Mouse (Mus musculus): ENCODE data around the gene Dok7. TPM values are rescaled to one million over a fixed set of nuclear protein-coding genes. Genes with fewer than 3 reads are reported as not detected.
A peak's percentile ranks its signal among the peaks of the same experiment; 100 is the strongest.

The Dok7 gene
- polyA plus RNA-seq, 2 experiments: 4.7 to 11.0 TPM

GRCm38 (mm10) chr5:35042431-35043109 is 14.0 kb upstream of the Dok7 start:
- no peaks in the 10 kb centered on the region for H3K36me3 ChIP-seq (ENCODE audit: control insufficient read depth, insufficient read depth, low read length)
- no peak overlapping the region for H3K9ac ChIP-seq (ENCODE audit: low read depth, low read length, severe bottlenecking)
- TF ChIP-seq POLR2A (IDR thresholded peaks at IDR 0.05; ENCODE audit: borderline replicate concordance, extremely low read depth, insufficient read depth, insufficient read length): no peak
- no peaks in the 10 kb centered on the region for H3K4me1 ChIP-seq (ENCODE audit: control insufficient read depth, insufficient read depth, low read length)
- H3K9me3 ChIP-seq (ENCODE audit: control insufficient read depth, low read length): no peaks in the 10 kb centered on the region
- ATAC-seq (ENCODE audit: low FRiP score, low read depth): 0 out of 2 replicates have a peak, but pooled peaks have one; percentile 2
- H3K4me3 ChIP-seq (replicated peaks; ENCODE audit: low read length): no peak overlapping the region
- H3K4me2 ChIP-seq (replicated peaks; ENCODE audit: low read depth, low read length, severe bottlenecking): no peak overlapping the region
- no peak overlapping the region for H3K27ac ChIP-seq (replicated peaks; ENCODE audit: low read depth, low read length)
- 66% methylated on average over 10 of the region's 10 CpGs for WGBS
- no peaks in the 10 kb centered on the region for H3K27me3 ChIP-seq (ENCODE audit: control insufficient read depth, insufficient read depth, low read length)
- no peak for DNase-seq (ENCODE audit: low spot score)

- no peaks in the 10 kb centered on the region for H3K27me3 ChIP-seq (ENCODE audit: control insufficient read depth, insufficient read depth, low read length)
- WGBS: 10% methylated on average over 1 of the region's 1 CpGs
- H3K27ac ChIP-seq (replicated peaks; ENCODE audit: low read depth, low read length): no peak overlapping the region
- H3K4me3 ChIP-seq (replicated peaks; ENCODE audit: low read length): no peak overlapping the region
- no peaks in the 10 kb centered on the region for H3K4me1 ChIP-seq (ENCODE audit: control insufficient read depth, insufficient read depth, low read length)
- DNase-seq (ENCODE audit: low spot score) (peak; percentile 92), ATAC-seq (ENCODE audit: low FRiP score, low read depth) (peak; percentile 83; the same call in 1 of the 2 replicates)
- no peak overlapping the region for H3K9ac ChIP-seq (ENCODE audit: low read depth, low read length, severe bottlenecking)
- TF ChIP-seq POLR2A (IDR thresholded peaks at IDR 0.05; ENCODE audit: borderline replicate concordance, extremely low read depth, insufficient read depth, insufficient read length): no peak
- no peaks in the 10 kb centered on the region for H3K9me3 ChIP-seq (ENCODE audit: control insufficient read depth, low read length)
- H3K36me3 ChIP-seq (ENCODE audit: control insufficient read depth, insufficient read depth, low read length): no peaks in the 10 kb centered on the region
- no peak overlapping the region for H3K4me2 ChIP-seq (replicated peaks; ENCODE audit: low read depth, low read length, severe bottlenecking)
Observed at GRCm38 (mm10) chr5:35043110-35043451, 13.5 kb upstream of the Dok7 start.

- Histone ChIP-seq H3K36me3 (ENCODE audit: control insufficient read depth, insufficient read depth, low read length) (no peaks in the 10 kb centered on the region), H3K9me3 (ENCODE audit: control insufficient read depth, low read length) (no peaks in the 10 kb centered on the region), H3K27ac (replicated peaks; ENCODE audit: low read depth, low read length) (no peak overlapping the region), H3K4me2 (replicated peaks; ENCODE audit: low read depth, low read length, severe bottlenecking) (no peak overlapping the region), H3K9ac (ENCODE audit: low read depth, low read length, severe bottlenecking) (no peak overlapping the region), H3K27me3 (ENCODE audit: control insufficient read depth, insufficient read depth, low read length) (no peaks in the 10 kb centered on the region; the same call in 1 of the 2 replicates), H3K4me1 (ENCODE audit: control insufficient read depth, insufficient read depth, low read length) (no peaks in the 10 kb centered on the region), H3K4me3 (replicated peaks; ENCODE audit: low read length) (no peak overlapping the region)
- DNase-seq (ENCODE audit: low spot score) (no peak), ATAC-seq (ENCODE audit: low FRiP score, low read depth) (no peak)
- 74% methylated on average over 5 of the region's 5 CpGs for WGBS
- no peak for TF ChIP-seq POLR2A (IDR thresholded peaks at IDR 0.05; ENCODE audit: borderline replicate concordance, extremely low read depth, insufficient read depth, insufficient read length)
Observed at GRCm38 (mm10) chr5:35050541-35050940, 6.0 kb upstream of the Dok7 start.

GRCm38 (mm10) chr5:35054628-35055027 is 1.9 kb upstream of the Dok7 start:
- Histone ChIP-seq H3K9ac (ENCODE audit: low read depth, low read length, severe bottlenecking) (no peak overlapping the region), H3K4me1 (ENCODE audit: control insufficient read depth, insufficient read depth, low read length) (0 out of 2 replicates have a peak, but pooled peaks cover 3% of the 10 kb centered on the region), H3K4me2 (replicated peaks; ENCODE audit: low read depth, low read length, severe bottlenecking) (no peak overlapping the region), H3K27me3 (ENCODE audit: control insufficient read depth, insufficient read depth, low read length) (peaks cover 19% of the 10 kb centered on the region), H3K27ac (replicated peaks; ENCODE audit: low read depth, low read length) (no peak overlapping the region), H3K36me3 (ENCODE audit: control insufficient read depth, insufficient read depth, low read length) (no peaks in the 10 kb centered on the region), H3K4me3 (replicated peaks; ENCODE audit: low read length) (no peak overlapping the region), H3K9me3 (ENCODE audit: control insufficient read depth, low read length) (no peaks in the 10 kb centered on the region)
- ATAC-seq (ENCODE audit: low FRiP score, low read depth) (no peak), DNase-seq (ENCODE audit: low spot score) (no peak)
- 84% methylated on average over 3 of the region's 3 CpGs for WGBS
- no peak for TF ChIP-seq POLR2A (IDR thresholded peaks at IDR 0.05; ENCODE audit: borderline replicate concordance, extremely low read depth, insufficient read depth, insufficient read length)

DNA sequence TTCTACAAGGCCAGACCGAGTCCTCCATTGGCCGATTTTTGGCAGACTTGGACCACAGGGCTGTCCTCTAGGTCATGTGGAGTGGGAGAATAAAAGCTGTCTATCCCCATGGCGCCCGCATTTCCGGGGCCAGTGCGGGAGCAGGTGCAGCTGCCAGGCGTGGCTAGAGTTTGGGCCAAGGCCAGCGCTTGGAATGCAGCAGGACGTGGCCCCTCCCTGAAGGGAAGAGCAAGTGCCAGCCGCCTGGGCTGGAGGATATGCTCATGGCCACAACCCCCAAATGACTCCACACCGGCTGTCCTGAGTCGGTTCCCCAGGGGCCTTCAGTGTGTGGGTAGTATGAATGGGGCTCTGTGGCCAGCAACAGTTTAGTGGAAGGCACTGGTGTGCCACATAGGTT is 1.5 kb upstream of the Dok7 start:
- DNase-seq (ENCODE audit: low spot score) (peak; percentile 35), ATAC-seq (ENCODE audit: low FRiP score, low read depth) (0 out of 2 replicates have a peak, but pooled peaks have one; percentile 7)
- no peak overlapping the region for H3K4me2 ChIP-seq (replicated peaks; ENCODE audit: low read depth, low read length, severe bottlenecking)

More for the DNA sequence above, 1.5 kb upstream of the Dok7 start:
- TF ChIP-seq POLR2A (IDR thresholded peaks at IDR 0.05; ENCODE audit: borderline replicate concordance, extremely low read depth, insufficient read depth, insufficient read length): no peak
- H3K36me3 ChIP-seq (ENCODE audit: control insufficient read depth, insufficient read depth, low read length): no peaks in the 10 kb centered on the region
- no peaks in the 10 kb centered on the region for H3K9me3 ChIP-seq (ENCODE audit: control insufficient read depth, low read length)
- no peak overlapping the region for H3K9ac ChIP-seq (ENCODE audit: low read depth, low read length, severe bottlenecking)
- 60% methylated on average over 12 of the region's 12 CpGs for WGBS
- H3K4me1 ChIP-seq (ENCODE audit: control insufficient read depth, insufficient read depth, low read length): 0 out of 2 replicates have a peak, but pooled peaks cover 3% of the 10 kb centered on the region
- H3K4me3 ChIP-seq (replicated peaks; ENCODE audit: low read length): no peak overlapping the region
- no peak overlapping the region for H3K27ac ChIP-seq (replicated peaks; ENCODE audit: low read depth, low read length)
- H3K27me3 ChIP-seq (ENCODE audit: control insufficient read depth, insufficient read depth, low read length): peaks cover 19% of the 10 kb centered on the region
